Mouse (Mus musculus): ENCODE measurements around the gene Mtg1. TPM values are rescaled to one million over a fixed set of nuclear protein-coding genes. Genes with fewer than 3 reads are reported as not detected.

Gene Mtg1
- polyA plus RNA-seq, 1 experiment from 2014 or later = 20.7 TPM

DNA sequence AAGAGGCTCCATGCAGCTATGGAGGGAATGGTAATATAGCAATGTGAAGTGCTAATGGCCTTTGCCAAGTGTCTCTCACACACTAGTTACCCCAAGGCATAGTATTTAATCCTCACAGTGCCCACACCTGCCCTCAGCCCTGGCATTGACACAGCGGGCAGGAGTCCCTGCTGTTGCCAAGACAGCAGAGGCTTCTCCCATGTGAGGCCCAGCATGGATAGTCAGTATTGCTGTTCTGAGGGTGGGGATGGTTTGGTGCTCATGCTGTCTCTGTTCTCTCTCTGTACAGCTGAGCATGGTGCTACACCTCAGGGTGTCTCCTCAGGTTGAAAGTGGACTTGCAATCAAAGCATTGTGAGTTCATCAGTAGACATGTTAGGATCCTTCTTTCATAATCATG is 53.1 kb downstream of the Mtg1 start:
- no peaks in the 10 kb centered on the region; the same call in 1 of the 2 replicates for H3K27me3 ChIP-seq (ENCODE audit: control insufficient read depth, insufficient read depth, low read depth, low read length)
- no peak for ATAC-seq (ENCODE audit: low read depth)
- H3K4me3 ChIP-seq (ENCODE audit: low read length) = no peak overlapping the region
- H3K4me2 ChIP-seq (ENCODE audit: low read depth, low read length) = no peak overlapping the region
- 78% methylated on average over 1 of the region's 1 CpGs for WGBS
- no peaks in the 10 kb centered on the region for H3K36me3 ChIP-seq (ENCODE audit: control insufficient read depth, insufficient read depth, low read length)
- H3K4me1 ChIP-seq (replicated peaks; ENCODE audit: control insufficient read depth, insufficient read depth, low read length) = no peaks in the 10 kb centered on the region
- H3K9ac ChIP-seq (ENCODE audit: low read length) = no peak overlapping the region
- no peaks in the 10 kb centered on the region for H3K9me3 ChIP-seq (ENCODE audit: control insufficient read depth, low read length)
- H3K27ac ChIP-seq (ENCODE audit: low read length) = no peak overlapping the region

DNA sequence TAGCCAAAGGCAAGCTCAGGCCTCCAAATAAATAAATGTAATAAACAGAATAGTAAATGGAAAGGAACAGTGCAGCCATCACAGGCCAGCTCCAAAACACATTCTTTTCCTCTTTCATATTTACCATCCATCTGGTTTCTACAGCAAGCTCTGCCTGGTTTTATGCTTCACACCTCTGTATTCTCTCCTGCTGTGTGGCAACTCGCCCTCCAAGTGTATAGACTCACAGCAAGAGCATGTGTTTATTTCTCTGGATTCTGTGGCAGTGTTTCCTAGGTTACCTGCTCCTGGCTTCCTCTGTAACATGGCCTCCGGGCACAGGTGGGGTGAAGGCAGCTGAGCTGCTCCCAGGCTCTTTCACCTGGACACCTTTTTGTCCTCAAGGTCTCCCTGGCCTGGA is 55.1 kb downstream of the Mtg1 start:
- no peak overlapping the region for H3K27ac ChIP-seq (ENCODE audit: low read length)
- no peaks in the 10 kb centered on the region for H3K36me3 ChIP-seq (ENCODE audit: control insufficient read depth, insufficient read depth, low read length)
- H3K27me3 ChIP-seq (ENCODE audit: control insufficient read depth, insufficient read depth, low read depth, low read length) = no peaks in the 10 kb centered on the region
- H3K9ac ChIP-seq (ENCODE audit: low read length) = no peak overlapping the region
- H3K9me3 ChIP-seq (ENCODE audit: control insufficient read depth, low read length) = no peaks in the 10 kb centered on the region
- WGBS = 43% methylated on average over 2 of the region's 2 CpGs
- no peak overlapping the region for H3K4me3 ChIP-seq (ENCODE audit: low read length)
- H3K4me1 ChIP-seq (replicated peaks; ENCODE audit: control insufficient read depth, insufficient read depth, low read length) = no peaks in the 10 kb centered on the region
- no peak for ATAC-seq (ENCODE audit: low read depth)
- H3K4me2 ChIP-seq (ENCODE audit: low read depth, low read length) = no peak overlapping the region

GRCm38 (mm10) chr7:140192851-140193250 is 55.5 kb downstream of the Mtg1 start:
- no peak for ATAC-seq (ENCODE audit: low read depth)
- H3K4me1 ChIP-seq (replicated peaks; ENCODE audit: control insufficient read depth, insufficient read depth, low read length) = no peaks in the 10 kb centered on the region
- H3K9ac ChIP-seq (ENCODE audit: low read length) = no peak overlapping the region
- no peaks in the 10 kb centered on the region for H3K36me3 ChIP-seq (ENCODE audit: control insufficient read depth, insufficient read depth, low read length)
- WGBS = 63% methylated on average over 2 of the region's 2 CpGs
- H3K4me2 ChIP-seq (ENCODE audit: low read depth, low read length) = no peak overlapping the region
- no peaks in the 10 kb centered on the region for H3K27me3 ChIP-seq (ENCODE audit: control insufficient read depth, insufficient read depth, low read depth, low read length)
- no peak overlapping the region for H3K27ac ChIP-seq (ENCODE audit: low read length)
- H3K4me3 ChIP-seq (ENCODE audit: low read length) = no peak overlapping the region
- no peaks in the 10 kb centered on the region for H3K9me3 ChIP-seq (ENCODE audit: control insufficient read depth, low read length)

DNA sequence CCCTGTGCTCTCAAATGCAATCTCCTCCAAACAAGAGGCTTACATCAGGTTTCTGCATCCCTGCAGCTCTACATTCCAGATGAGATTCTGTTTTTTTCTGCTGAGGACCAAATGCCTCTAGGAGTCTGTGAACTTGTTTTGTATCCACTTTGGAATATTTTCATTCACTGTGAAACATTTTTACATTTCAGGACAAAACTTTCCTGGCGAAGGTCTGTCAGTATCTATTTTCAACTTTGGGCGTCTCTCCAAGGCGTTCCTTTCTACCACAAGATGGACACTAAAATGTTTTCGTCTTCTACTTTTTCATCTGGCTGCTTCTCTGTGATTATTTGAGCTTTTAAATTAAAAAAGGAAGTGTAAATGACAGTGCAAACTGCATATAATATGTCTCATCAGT is 56.7 kb downstream of the Mtg1 start:
- Histone ChIP-seq H3K9me3 (ENCODE audit: control insufficient read depth, low read length) (no peaks in the 10 kb centered on the region), H3K9ac (ENCODE audit: low read length) (no peak overlapping the region), H3K36me3 (ENCODE audit: control insufficient read depth, insufficient read depth, low read length) (no peaks in the 10 kb centered on the region), H3K27ac (ENCODE audit: low read length) (no peak overlapping the region), H3K27me3 (ENCODE audit: control insufficient read depth, insufficient read depth, low read depth, low read length) (no peaks in the 10 kb centered on the region), H3K4me2 (ENCODE audit: low read depth, low read length) (no peak overlapping the region), H3K4me1 (replicated peaks; ENCODE audit: control insufficient read depth, insufficient read depth, low read length) (no peaks in the 10 kb centered on the region), H3K4me3 (ENCODE audit: low read length) (no peak overlapping the region)
- 79% methylated on average over 4 of the region's 4 CpGs for WGBS
- no peak for ATAC-seq (ENCODE audit: low read depth)

DNA sequence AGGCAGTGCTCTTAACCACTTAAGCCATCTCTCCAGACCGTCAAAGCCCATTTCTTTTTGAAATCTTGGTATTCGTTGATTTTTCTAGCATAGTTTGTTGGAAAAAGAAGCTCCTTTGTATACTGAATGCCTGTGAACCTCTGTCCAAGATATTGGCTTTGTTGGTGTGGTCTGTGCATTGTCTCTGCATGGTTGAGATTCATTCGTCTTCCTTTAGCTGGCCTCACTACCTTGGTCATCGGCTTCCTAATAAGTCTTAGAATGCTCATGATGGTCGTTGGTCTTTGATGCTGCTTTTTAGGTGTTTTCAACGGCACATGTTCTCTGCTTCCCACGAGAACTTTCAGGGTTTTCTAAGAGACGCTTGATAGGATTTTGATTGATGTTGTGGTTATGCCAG is 58.6 kb downstream of the Mtg1 start:
- no peaks in the 10 kb centered on the region for H3K9me3 ChIP-seq (ENCODE audit: control insufficient read depth, low read length)
- no peak overlapping the region for H3K4me2 ChIP-seq (ENCODE audit: low read depth, low read length)
- H3K36me3 ChIP-seq (ENCODE audit: control insufficient read depth, insufficient read depth, low read length) = no peaks in the 10 kb centered on the region
- H3K4me3 ChIP-seq (ENCODE audit: low read length) = no peak overlapping the region
- ATAC-seq (ENCODE audit: low read depth) = no peak
- no peaks in the 10 kb centered on the region for H3K4me1 ChIP-seq (replicated peaks; ENCODE audit: control insufficient read depth, insufficient read depth, low read length)
- H3K27me3 ChIP-seq (ENCODE audit: control insufficient read depth, insufficient read depth, low read depth, low read length) = no peaks in the 10 kb centered on the region
- 72% methylated on average over 8 of the region's 8 CpGs for WGBS
- no peak overlapping the region for H3K27ac ChIP-seq (ENCODE audit: low read length)
- H3K9ac ChIP-seq (ENCODE audit: low read length) = no peak overlapping the region

Other genes with a start within 250 kb of the Mtg1 start
- 1.1 and 1.8 TPM in 2 replicates for gene Kndc1, start 242.9 kb upstream of the Mtg1 start, polyA plus RNA-seq (2015; fragmentation: Nextera tagmentation; extraction: Ambion mirVana)
- gene Utf1, start 193.8 kb upstream of the Mtg1 start, polyA plus RNA-seq (2015; fragmentation: Nextera tagmentation; extraction: Ambion mirVana) = 0.13 and 0.63 TPM in 2 replicates
- gene 6430531B16Rik, start 158.8 kb upstream of the Mtg1 start, polyA plus RNA-seq (2015; fragmentation: Nextera tagmentation; extraction: Ambion mirVana) = 4.1 and 6.2 TPM in 2 replicates
- 1.9 and 3.1 TPM in 2 replicates for gene Adam8, start 145.0 kb upstream of the Mtg1 start, polyA plus RNA-seq (2015; fragmentation: Nextera tagmentation; extraction: Ambion mirVana)
- gene Zfp511, start 101.2 kb upstream of the Mtg1 start, polyA plus RNA-seq (2015; fragmentation: Nextera tagmentation; extraction: Ambion mirVana) = 39.8 and 41.8 TPM in 2 replicates
- 50.5 and 50.6 TPM in 2 replicates for gene Tubgcp2, start 100.9 kb upstream of the Mtg1 start, polyA plus RNA-seq (2015; fragmentation: Nextera tagmentation; extraction: Ambion mirVana)
- gene Msx3, start 88.5 kb upstream of the Mtg1 start, polyA plus RNA-seq (2015; fragmentation: Nextera tagmentation; extraction: Ambion mirVana) = not detected in 2 replicates
- 0.63 and 1.6 TPM in 2 replicates for gene Caly, start 55.0 kb upstream of the Mtg1 start, polyA plus RNA-seq (2015; fragmentation: Nextera tagmentation; extraction: Ambion mirVana)
- 0.49 TPM in 1 of 2 replicates, not detected in the other for gene Prap1, start 44.2 kb upstream of the Mtg1 start, polyA plus RNA-seq (2015; fragmentation: Nextera tagmentation; extraction: Ambion mirVana)
- gene Fuom, start 35.1 kb upstream of the Mtg1 start, polyA plus RNA-seq (2015; fragmentation: Nextera tagmentation; extraction: Ambion mirVana) = 18.6 and 21.4 TPM in 2 replicates
- 19.9 and 21.3 TPM in 2 replicates for gene Paox, start 21.8 kb upstream of the Mtg1 start, polyA plus RNA-seq (2015; fragmentation: Nextera tagmentation; extraction: Ambion mirVana)
- gene Echs1, start 21.1 kb upstream of the Mtg1 start, polyA plus RNA-seq (2015; fragmentation: Nextera tagmentation; extraction: Ambion mirVana) = 141 and 148 TPM in 2 replicates
- gene Sprn, start 17.3 kb downstream of the Mtg1 start, polyA plus RNA-seq (2015; fragmentation: Nextera tagmentation; extraction: Ambion mirVana) = 0.25 and 0.41 TPM in 2 replicates
- gene Olfr522, start 27.2 kb downstream of the Mtg1 start, polyA plus RNA-seq (2015; fragmentation: Nextera tagmentation; extraction: Ambion mirVana) = not detected in 2 replicates
- not detected in 2 replicates for gene Olfr523, start 35.7 kb downstream of the Mtg1 start, polyA plus RNA-seq (2015; fragmentation: Nextera tagmentation; extraction: Ambion mirVana)
- 0.05 and 0.08 TPM in 2 replicates for gene Olfr524, start 68.4 kb downstream of the Mtg1 start, polyA plus RNA-seq (2015; fragmentation: Nextera tagmentation; extraction: Ambion mirVana)
- gene Cd163l1, start 80.7 kb downstream of the Mtg1 start, polyA plus RNA-seq (2015; fragmentation: Nextera tagmentation; extraction: Ambion mirVana) = 0.59 and 2.3 TPM in 2 replicates
- gene 5830411N06Rik, start 109.7 kb downstream of the Mtg1 start, polyA plus RNA-seq (2015; fragmentation: Nextera tagmentation; extraction: Ambion mirVana) = 0.06 TPM in 1 of 2 replicates, not detected in the other
- gene Olfr525, start 183.3 kb downstream of the Mtg1 start, polyA plus RNA-seq (2015; fragmentation: Nextera tagmentation; extraction: Ambion mirVana) = not detected in 2 replicates
- not detected in 2 replicates for gene Olfr527, start 196.5 kb downstream of the Mtg1 start, polyA plus RNA-seq (2015; fragmentation: Nextera tagmentation; extraction: Ambion mirVana)
- not detected in 2 replicates for gene Olfr60, start 224.1 kb downstream of the Mtg1 start, polyA plus RNA-seq (2015; fragmentation: Nextera tagmentation; extraction: Ambion mirVana)
- not detected in 2 replicates for gene Olfr530, start 238.8 kb downstream of the Mtg1 start, polyA plus RNA-seq (2015; fragmentation: Nextera tagmentation; extraction: Ambion mirVana)

Data from lung, embryonic 16.5 days (tissue).